Mouse (Mus musculus) neutrophil, adult 5-6 weeks (primary cell): Measurements from ENCODE around the gene Nfatc2ip. TPM values are rescaled to one million over a fixed set of nuclear protein-coding genes. Genes with fewer than 3 reads are reported as not detected.

Experiments
- ATAC-seq: fragments of 151-379, 151-347 bp; 2 replicates; pipeline ENCODE4 v1.8.0; 2017; ENCODE audit warnings: mild to moderate bottlenecking, moderate TSS enrichment; ENCODE audit not compliant: insufficient number of reproducible peaks, poor library complexity, low FRiP score, severe bottlenecking; ENCODE audit errors: extremely low read depth
- total RNA-seq: library from RNA; stranded (forward); fragments of 200-1000 nt; gene quantifications from 2 replicates; pipeline ENCODE4 v1.2.3, GENCODE M21; 2017

The Nfatc2ip gene
- total RNA-seq, 1 experiment from 2014 or later: 14.1 TPM

DNA sequence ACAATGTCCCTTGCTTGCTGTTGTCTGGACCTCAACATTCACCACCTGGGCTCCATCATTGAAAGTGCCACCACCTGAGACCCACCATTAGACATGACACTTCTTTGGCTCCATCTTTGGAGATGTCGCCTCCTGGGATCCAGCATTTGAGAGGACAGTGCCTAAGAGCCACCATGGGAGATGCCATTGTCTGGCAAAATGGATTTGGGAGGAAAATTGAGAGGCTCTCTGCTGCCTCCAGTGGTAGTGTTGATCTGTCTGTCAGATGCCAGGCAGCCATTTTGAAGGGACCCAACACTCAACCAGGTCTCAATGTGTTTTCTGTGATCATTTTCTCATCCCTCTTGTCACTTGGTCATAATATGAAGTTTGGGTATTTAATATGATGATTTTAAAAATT lies 61.0 kb downstream of the Nfatc2ip start:
- ATAC-seq: no peak

Other genes starting within 250 kb of the Nfatc2ip start
- 179 and 200 TPM in 2 replicates for gene Xpo6, start 196.2 kb downstream of the Nfatc2ip start, total RNA-seq
- 99.1 and 109 TPM in 2 replicates for gene Sbk1, start 124.1 kb downstream of the Nfatc2ip start, total RNA-seq
- 31.4 and 34.8 TPM in 2 replicates for gene Lat, start 27.2 kb downstream of the Nfatc2ip start, total RNA-seq
- 14.8 and 16.5 TPM in 2 replicates for gene Spns1, start 19.3 kb downstream of the Nfatc2ip start, total RNA-seq
- 585 and 589 TPM in 2 replicates for gene Cd19, start 18.2 kb upstream of the Nfatc2ip start, total RNA-seq
- gene Rabep2, start 32.0 kb upstream of the Nfatc2ip start, total RNA-seq: 117 and 130 TPM in 2 replicates
- gene Atp2a1, start 66.4 kb upstream of the Nfatc2ip start, total RNA-seq: 0.37 and 1.6 TPM in 2 replicates
- 30.0 and 34.0 TPM in 2 replicates for gene Sh2b1, start 78.7 kb upstream of the Nfatc2ip start, total RNA-seq
- 33.6 and 38.4 TPM in 2 replicates for gene Tufm, start 90.6 kb upstream of the Nfatc2ip start, total RNA-seq
- gene Atxn2l, start 106.7 kb upstream of the Nfatc2ip start, total RNA-seq: 76.4 and 87.3 TPM in 2 replicates
- gene Eif3c, start 169.7 kb upstream of the Nfatc2ip start, total RNA-seq: 93.6 and 99.5 TPM in 2 replicates
- gene Apobr, start 188.2 kb upstream of the Nfatc2ip start, total RNA-seq: 90.5 and 117 TPM in 2 replicates
- gene Cln3, start 189.1 kb upstream of the Nfatc2ip start, total RNA-seq: 97.2 and 102 TPM in 2 replicates
- 0.86 and 1.4 TPM in 2 replicates for gene Il27, start 198.2 kb upstream of the Nfatc2ip start, total RNA-seq
- gene Nupr1, start 234.1 kb upstream of the Nfatc2ip start, total RNA-seq: 6.9 and 9.5 TPM in 2 replicates